Mouse (Mus musculus): ENCODE measurements around the gene Hpf1. TPM values are rescaled to one million over a fixed set of nuclear protein-coding genes. Genes with fewer than 3 reads are reported as not detected.

Gene Hpf1
- polyA plus RNA-seq, 1 experiment, result 50.7 TPM

GRCm38 (mm10) chr8:60865504-60866114, 24.6 kb upstream of the Hpf1 start:
- Histone ChIP-seq H3K4me1 (ENCODE audit: control insufficient read depth, insufficient read depth, low read length) (peaks cover 9% of the 10 kb centered on the region; the same call in 1 of the 2 replicates), H3K4me3 (ENCODE audit: insufficient read depth, low read length) (no peak overlapping the region), H3K27ac (ENCODE audit: insufficient read depth, low read length) (no peak overlapping the region)
- TF ChIP-seq CTCF (IDR thresholded peaks at IDR 0.05; ENCODE audit: extremely low read depth, insufficient read depth, low read length) (peak; percentile 77), POLR2A (IDR thresholded peaks at IDR 0.05; ENCODE audit: extremely low read depth, insufficient read depth, low read length) (no peak)

- H3K4me3 ChIP-seq (ENCODE audit: insufficient read depth, low read length), result no peak overlapping the region
- H3K27ac ChIP-seq (ENCODE audit: insufficient read depth, low read length), result peak overlapping the region; percentile 84; the same call in 1 of the 2 replicates
- TF ChIP-seq CTCF (IDR thresholded peaks at IDR 0.05; ENCODE audit: extremely low read depth, insufficient read depth, low read length) (no peak), POLR2A (IDR thresholded peaks at IDR 0.05; ENCODE audit: extremely low read depth, insufficient read depth, low read length) (no peak)
- H3K4me1 ChIP-seq (ENCODE audit: control insufficient read depth, insufficient read depth, low read length), result peaks cover 12% of the 10 kb centered on the region; the same call in 1 of the 2 replicates
Measured at GRCm38 (mm10) chr8:60867468-60868115, 22.6 kb upstream of the Hpf1 start.

GRCm38 (mm10) chr8:60868236-60868965, 21.8 kb upstream of the Hpf1 start:
- TF ChIP-seq POLR2A (IDR thresholded peaks at IDR 0.05; ENCODE audit: extremely low read depth, insufficient read depth, low read length) (no peak), CTCF (IDR thresholded peaks at IDR 0.05; ENCODE audit: extremely low read depth, insufficient read depth, low read length) (no peak)
- Histone ChIP-seq H3K4me1 (ENCODE audit: control insufficient read depth, insufficient read depth, low read length) (peaks cover 12% of the 10 kb centered on the region; the same call in 1 of the 2 replicates), H3K27ac (ENCODE audit: insufficient read depth, low read length) (no peak overlapping the region), H3K4me3 (ENCODE audit: insufficient read depth, low read length) (no peak overlapping the region)

GRCm38 (mm10) chr8:60869761-60870160, 20.5 kb upstream of the Hpf1 start:
- H3K4me1 ChIP-seq (ENCODE audit: control insufficient read depth, insufficient read depth, low read length), result peaks cover 12% of the 10 kb centered on the region; the same call in 1 of the 2 replicates
- no peak for TF ChIP-seq POLR2A (IDR thresholded peaks at IDR 0.05; ENCODE audit: extremely low read depth, insufficient read depth, low read length)
- no peak for TF ChIP-seq CTCF (IDR thresholded peaks at IDR 0.05; ENCODE audit: extremely low read depth, insufficient read depth, low read length)

GRCm38 (mm10) chr8:60870231-60871193, 19.7 kb upstream of the Hpf1 start:
- Histone ChIP-seq H3K4me1 (ENCODE audit: control insufficient read depth, insufficient read depth, low read length) (peaks cover 12% of the 10 kb centered on the region; the same call in 1 of the 2 replicates), H3K4me3 (ENCODE audit: insufficient read depth, low read length) (no peak overlapping the region), H3K27ac (ENCODE audit: insufficient read depth, low read length) (no peak overlapping the region)
- TF ChIP-seq POLR2A (IDR thresholded peaks at IDR 0.05; ENCODE audit: extremely low read depth, insufficient read depth, low read length) (no peak), CTCF (IDR thresholded peaks at IDR 0.05; ENCODE audit: extremely low read depth, insufficient read depth, low read length) (no peak)

More at GRCm38 (mm10) chr8:60869761-60870160, 20.5 kb upstream of the Hpf1 start:
- Histone ChIP-seq H3K27ac (ENCODE audit: insufficient read depth, low read length) (no peak overlapping the region), H3K4me3 (ENCODE audit: insufficient read depth, low read length) (no peak overlapping the region)

- Histone ChIP-seq H3K27ac (ENCODE audit: insufficient read depth, low read length) (no peak overlapping the region), H3K4me1 (ENCODE audit: control insufficient read depth, insufficient read depth, low read length) (no peaks in the 10 kb centered on the region), H3K4me3 (ENCODE audit: insufficient read depth, low read length) (no peak overlapping the region)
- TF ChIP-seq CTCF (IDR thresholded peaks at IDR 0.05; ENCODE audit: extremely low read depth, insufficient read depth, low read length) (no peak), POLR2A (IDR thresholded peaks at IDR 0.05; ENCODE audit: extremely low read depth, insufficient read depth, low read length) (no peak)
Measured at GRCm38 (mm10) chr8:60878617-60879016, 11.6 kb upstream of the Hpf1 start.

GRCm38 (mm10) chr8:60883419-60884137, 6.6 kb upstream of the Hpf1 start:
- Histone ChIP-seq H3K4me1 (ENCODE audit: control insufficient read depth, insufficient read depth, low read length) (no peaks in the 10 kb centered on the region), H3K4me3 (ENCODE audit: insufficient read depth, low read length) (no peak overlapping the region), H3K27ac (ENCODE audit: insufficient read depth, low read length) (no peak overlapping the region)
- TF ChIP-seq CTCF (IDR thresholded peaks at IDR 0.05; ENCODE audit: extremely low read depth, insufficient read depth, low read length), result no peak
- no peak for TF ChIP-seq POLR2A (IDR thresholded peaks at IDR 0.05; ENCODE audit: extremely low read depth, insufficient read depth, low read length)

GRCm38 (mm10) chr8:60886736-60887135, 3.5 kb upstream of the Hpf1 start:
- Histone ChIP-seq H3K4me3 (ENCODE audit: insufficient read depth, low read length) (no peak overlapping the region), H3K27ac (ENCODE audit: insufficient read depth, low read length) (no peak overlapping the region), H3K4me1 (ENCODE audit: control insufficient read depth, insufficient read depth, low read length) (peaks cover 2% of the 10 kb centered on the region; the same call in 1 of the 2 replicates)
- TF ChIP-seq POLR2A (IDR thresholded peaks at IDR 0.05; ENCODE audit: extremely low read depth, insufficient read depth, low read length) (no peak), CTCF (IDR thresholded peaks at IDR 0.05; ENCODE audit: extremely low read depth, insufficient read depth, low read length) (no peak)

Data from cortical plate, adult 2 months (tissue).